Mouse (Mus musculus) liver, embryonic 13.5 days (tissue): ENCODE results near the gene Cd3g. TPM values are rescaled to one million over a fixed set of nuclear protein-coding genes. Genes with fewer than 3 reads are reported as not detected.

Experiments
- ATAC-seq: fragments of 200-750 bp; cut with Nextera tagmentation; 2 replicates; pipeline ENCODE4 v1.8.0; 2017; ENCODE audit warnings: low read depth, mild to moderate bottlenecking, moderate number of reproducible peaks, moderate library complexity
- DNase-seq: peaks from one replicate; pipeline ENCODE4 v3.0.0; 2022
- H3K27ac ChIP-seq: fragments of 300-500 bp; sonication (generic); 2 replicates; pipeline ENCODE4 v1.5.1; 2015; ENCODE audit warnings: moderate library complexity, mild to moderate bottlenecking, inconsistent platforms
- H3K27me3 ChIP-seq: fragments of 300-500 bp; sonication (generic); 2 replicates; pipeline ENCODE4 v1.6.1; 2015; ENCODE audit warnings: mild to moderate bottlenecking, inconsistent platforms
- H3K36me3 ChIP-seq: fragments of 300-500 bp; sonication (generic); 2 replicates; pipeline ENCODE4 v1.6.1; 2015; ENCODE audit warnings: mild to moderate bottlenecking, inconsistent platforms
- H3K4me1 ChIP-seq: fragments of 300-500 bp; sonication (generic); replicated peaks from 2 replicates; pipeline ENCODE4 v1.6.1; 2015; ENCODE audit warnings: inconsistent platforms
- H3K4me2 ChIP-seq: fragments of 300-500 bp; sonication (generic); 2 replicates; pipeline ENCODE4 v1.6.1; 2015; ENCODE audit warnings: inconsistent platforms, mild to moderate bottlenecking, moderate library complexity
- H3K4me3 ChIP-seq: fragments of 300-500 bp; sonication (generic); replicated peaks from 2 replicates; pipeline ENCODE4 v1.5.1; 2015; ENCODE audit warnings: mild to moderate bottlenecking, inconsistent platforms
- H3K9ac ChIP-seq: fragments of 300-500 bp; sonication (generic); 2 replicates; pipeline ENCODE4 v1.6.1; 2015; ENCODE audit warnings: mild to moderate bottlenecking, inconsistent platforms
- H3K9me3 ChIP-seq: fragments of 300-500 bp; sonication (generic); replicated peaks from 2 replicates; pipeline ENCODE4 v1.6.1; 2016; ENCODE audit warnings: inconsistent platforms
- WGBS: fragments of 180-500 bp; shearing (Covaris S2); methylation state at CpG from one replicate; pipeline ENCODE4 v1.1.7; 2015; ENCODE audit not compliant: insufficient replicate concordance; 5-methylcytosine and 5-hydroxymethylcytosine counted together
- polyA plus RNA-seq: library from polyadenylated mRNA; unstranded; fragments of >200 nt; fragmentation: Nextera tagmentation; extraction: Ambion mirVana; gene quantifications from 2 replicates; pipeline ENCODE4 v1.2.1, GENCODE M21; 2015

The Cd3g gene
- polyA plus RNA-seq, 1 experiment from 2014 or later = 0.18 TPM

DNA sequence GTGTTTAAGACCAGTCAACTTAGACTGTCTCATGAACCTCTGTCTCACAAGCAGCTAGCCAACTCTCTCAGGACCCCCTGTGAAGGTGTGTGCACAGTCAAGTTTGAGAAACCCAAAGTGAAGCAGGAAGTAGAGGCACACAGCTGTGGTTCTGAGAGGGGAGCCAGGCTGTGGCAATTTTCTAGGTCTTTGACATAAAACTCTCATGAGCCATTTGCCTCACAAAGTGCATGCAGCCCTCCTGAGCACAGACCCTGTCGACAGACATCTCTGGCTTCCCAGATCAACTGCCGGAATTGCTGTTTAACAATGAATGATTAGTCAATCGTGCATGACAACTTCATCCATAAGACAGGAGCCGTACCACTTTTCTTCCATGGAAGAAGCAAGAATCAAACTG lies 28.1 kb upstream of the Cd3g start:
- Histone ChIP-seq H3K27ac (no peak overlapping the region), H3K4me3 (no peak overlapping the region), H3K27me3 (peaks cover 11% of the 10 kb centered on the region), H3K4me1 (no peaks in the 10 kb centered on the region), H3K36me3 (no peaks in the 10 kb centered on the region), H3K9me3 (no peaks in the 10 kb centered on the region), H3K4me2 (no peak overlapping the region), H3K9ac (no peak overlapping the region)
- no peak for DNase-seq
- no peak for ATAC-seq
- WGBS = 70% methylated on average over 4 of the region's 4 CpGs

- Histone ChIP-seq H3K27ac (no peak overlapping the region), H3K9me3 (no peaks in the 10 kb centered on the region), H3K36me3 (no peaks in the 10 kb centered on the region), H3K27me3 (peaks cover 13% of the 10 kb centered on the region), H3K4me2 (no peak overlapping the region), H3K9ac (no peak overlapping the region), H3K4me3 (no peak overlapping the region), H3K4me1 (no peaks in the 10 kb centered on the region)
- 63% methylated on average over 12 of the region's 12 CpGs for WGBS
- DNase-seq (no peak), ATAC-seq (no peak)
Observed at GRCm38 (mm10) chr9:45007404-45007803, 27.2 kb upstream of the Cd3g start.

GRCm38 (mm10) chr9:45000249-45000648 lies 20.0 kb upstream of the Cd3g start:
- H3K4me1 ChIP-seq = no peaks in the 10 kb centered on the region
- no peaks in the 10 kb centered on the region for H3K36me3 ChIP-seq
- no peak for DNase-seq
- peaks cover 19% of the 10 kb centered on the region for H3K27me3 ChIP-seq
- no peak overlapping the region for H3K4me3 ChIP-seq
- H3K9me3 ChIP-seq = no peaks in the 10 kb centered on the region
- H3K4me2 ChIP-seq = no peak overlapping the region
- 70% methylated on average over 3 of the region's 3 CpGs for WGBS
- ATAC-seq = no peak
- H3K27ac ChIP-seq = no peak overlapping the region
- no peak overlapping the region for H3K9ac ChIP-seq

- ATAC-seq (no peak), DNase-seq (no peak)
- Histone ChIP-seq H3K4me3 (no peak overlapping the region), H3K27ac (no peak overlapping the region), H3K4me2 (no peak overlapping the region), H3K27me3 (peaks cover 14% of the 10 kb centered on the region), H3K36me3 (no peaks in the 10 kb centered on the region), H3K9ac (no peak overlapping the region), H3K9me3 (no peaks in the 10 kb centered on the region), H3K4me1 (no peaks in the 10 kb centered on the region)
- 67% methylated on average over 5 of the region's 5 CpGs for WGBS
Observed at GRCm38 (mm10) chr9:44999776-45000175, 19.5 kb upstream of the Cd3g start.

GRCm38 (mm10) chr9:44999171-44999570 lies 18.9 kb upstream of the Cd3g start:
- Histone ChIP-seq H3K4me3 (no peak overlapping the region), H3K9me3 (no peaks in the 10 kb centered on the region), H3K36me3 (no peaks in the 10 kb centered on the region), H3K4me2 (no peak overlapping the region), H3K27me3 (peaks cover 14% of the 10 kb centered on the region), H3K9ac (no peak overlapping the region), H3K4me1 (no peaks in the 10 kb centered on the region), H3K27ac (no peak overlapping the region)
- ATAC-seq = no peak
- no peak for DNase-seq
- 53% methylated on average over 6 of the region's 6 CpGs for WGBS

- H3K4me2 ChIP-seq = no peak overlapping the region
Observed at GRCm38 (mm10) chr9:44998138-44998537, 17.9 kb upstream of the Cd3g start.

DNA sequence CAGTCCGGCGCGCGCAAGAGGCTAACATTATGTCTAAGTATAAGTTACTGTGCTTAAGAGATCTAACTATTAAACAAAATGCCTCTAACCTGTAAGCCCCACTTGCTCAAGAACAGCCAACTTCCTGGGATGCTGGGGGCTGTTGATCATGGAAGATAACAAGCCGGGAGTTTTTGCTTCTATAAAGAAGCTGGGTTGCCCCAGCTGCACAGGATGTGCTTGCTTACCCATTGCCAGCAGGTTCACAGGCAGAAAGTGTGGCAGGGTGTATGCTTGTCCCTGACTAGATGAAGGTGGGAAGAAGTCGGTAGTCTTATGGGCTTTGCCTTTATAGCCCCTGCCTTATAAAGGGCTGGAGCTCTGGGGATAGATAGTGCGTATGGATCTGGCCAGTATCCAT lies 16.4 kb upstream of the Cd3g start:
- ATAC-seq (no peak), DNase-seq (no peak)
- H3K27ac ChIP-seq = no peak overlapping the region
- no peak overlapping the region for H3K9ac ChIP-seq
- H3K36me3 ChIP-seq = no peaks in the 10 kb centered on the region
- no peak overlapping the region for H3K4me3 ChIP-seq
- H3K4me1 ChIP-seq = no peaks in the 10 kb centered on the region
- no peak overlapping the region for H3K4me2 ChIP-seq
- H3K9me3 ChIP-seq = no peaks in the 10 kb centered on the region
- 77% methylated on average over 7 of the region's 7 CpGs for WGBS
- H3K27me3 ChIP-seq = peaks cover 12% of the 10 kb centered on the region

More at GRCm38 (mm10) chr9:44998138-44998537, 17.9 kb upstream of the Cd3g start:
- no peak for DNase-seq
- Histone ChIP-seq H3K27me3 (peaks cover 14% of the 10 kb centered on the region), H3K4me3 (no peak overlapping the region), H3K9me3 (no peaks in the 10 kb centered on the region), H3K9ac (no peak overlapping the region), H3K4me1 (no peaks in the 10 kb centered on the region), H3K27ac (no peak overlapping the region), H3K36me3 (no peaks in the 10 kb centered on the region)
- WGBS = 45% methylated on average over 11 of the region's 11 CpGs
- no peak for ATAC-seq

DNA sequence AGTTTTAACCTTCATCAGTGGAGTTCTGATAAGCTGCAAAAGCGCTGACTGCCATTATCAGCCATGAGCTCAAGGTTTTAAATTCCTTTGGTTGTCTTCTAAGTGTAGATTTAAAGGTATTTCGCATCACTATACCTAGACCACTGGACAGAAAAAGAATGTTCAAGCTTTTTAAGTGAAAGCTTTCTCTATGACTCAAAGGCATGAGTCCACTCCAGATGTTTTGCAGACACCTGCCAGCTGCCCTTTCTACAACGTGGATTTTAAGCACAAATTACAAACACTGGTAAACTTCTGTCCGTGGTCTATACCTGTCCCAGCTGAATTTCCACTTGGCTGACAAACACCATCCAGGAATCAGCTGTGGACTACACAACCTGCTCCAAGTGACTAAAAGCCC lies 14.7 kb upstream of the Cd3g start:
- Histone ChIP-seq H3K36me3 (no peaks in the 10 kb centered on the region), H3K9me3 (no peaks in the 10 kb centered on the region), H3K4me2 (no peak overlapping the region), H3K4me1 (no peaks in the 10 kb centered on the region), H3K27me3 (peaks cover 6% of the 10 kb centered on the region; the same call in 1 of the 2 replicates), H3K9ac (no peak overlapping the region), H3K27ac (no peak overlapping the region), H3K4me3 (no peak overlapping the region)
- 56% methylated on average over 4 of the region's 4 CpGs for WGBS
- no peak for DNase-seq
- ATAC-seq = no peak

DNA sequence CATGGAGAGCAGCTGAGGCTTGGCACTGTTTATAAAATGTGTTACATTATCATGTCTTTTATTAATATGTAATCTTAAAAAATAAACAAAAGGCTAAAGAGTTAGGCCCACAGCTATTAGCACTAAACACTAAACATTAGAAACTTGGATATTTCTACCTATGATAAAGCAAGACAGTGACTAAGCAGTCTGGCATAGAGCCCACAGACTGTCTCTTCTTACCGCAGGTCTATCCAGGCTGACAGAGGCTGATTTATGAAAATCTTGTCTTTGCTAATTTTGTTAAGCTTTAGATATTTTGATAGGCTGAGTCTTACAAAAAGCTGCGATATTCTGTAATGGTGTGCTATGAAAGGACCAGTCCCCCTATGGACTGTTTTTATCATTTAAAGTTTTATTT lies 13.0 kb upstream of the Cd3g start:
- no peaks in the 10 kb centered on the region for H3K4me1 ChIP-seq
- no peak overlapping the region for H3K27ac ChIP-seq
- no peaks in the 10 kb centered on the region for H3K36me3 ChIP-seq
- no peak overlapping the region for H3K4me2 ChIP-seq
- DNase-seq (no peak), ATAC-seq (no peak)
- no peaks in the 10 kb centered on the region for H3K9me3 ChIP-seq
- no peak overlapping the region for H3K4me3 ChIP-seq
- WGBS = 76% methylated on average over 2 of the region's 2 CpGs
- peaks cover 3% of the 10 kb centered on the region; the same call in 1 of the 2 replicates for H3K27me3 ChIP-seq
- H3K9ac ChIP-seq = no peak overlapping the region

DNA sequence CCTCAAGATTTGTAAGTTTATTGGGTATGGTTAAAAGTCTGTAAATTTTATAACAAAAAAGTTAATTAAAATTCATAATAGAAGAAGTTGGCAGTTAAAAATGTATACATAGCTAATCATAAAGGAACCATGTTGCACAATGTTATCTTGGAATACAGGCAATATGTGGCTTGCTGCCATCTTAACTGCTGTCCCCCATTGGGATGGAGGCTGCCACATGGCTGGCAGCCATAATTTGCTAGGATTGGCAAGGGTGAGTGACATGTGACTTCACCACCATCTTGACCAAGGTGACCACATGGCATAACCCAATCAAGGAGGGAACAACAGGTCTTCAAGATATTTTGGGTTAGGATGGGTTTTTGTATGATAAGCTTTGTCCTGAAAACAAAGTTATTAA lies 12.0 kb upstream of the Cd3g start:
- no peaks in the 10 kb centered on the region for H3K9me3 ChIP-seq
- no peaks in the 10 kb centered on the region for H3K27me3 ChIP-seq
- no peak overlapping the region for H3K9ac ChIP-seq
- no peaks in the 10 kb centered on the region for H3K36me3 ChIP-seq
- H3K4me3 ChIP-seq = no peak overlapping the region
- H3K4me2 ChIP-seq = no peak overlapping the region
- H3K27ac ChIP-seq = no peak overlapping the region
- ATAC-seq (no peak), DNase-seq (no peak)
- H3K4me1 ChIP-seq = no peaks in the 10 kb centered on the region

- Histone ChIP-seq H3K9ac (no peak overlapping the region), H3K36me3 (no peaks in the 10 kb centered on the region), H3K4me1 (no peaks in the 10 kb centered on the region), H3K4me3 (no peak overlapping the region), H3K9me3 (no peaks in the 10 kb centered on the region), H3K4me2 (no peak overlapping the region), H3K27ac (no peak overlapping the region), H3K27me3 (no peaks in the 10 kb centered on the region)
- WGBS = 63% methylated on average over 2 of the region's 2 CpGs
- ATAC-seq = no peak
- no peak for DNase-seq
Observed at GRCm38 (mm10) chr9:44991821-44992220, 11.6 kb upstream of the Cd3g start.

DNA sequence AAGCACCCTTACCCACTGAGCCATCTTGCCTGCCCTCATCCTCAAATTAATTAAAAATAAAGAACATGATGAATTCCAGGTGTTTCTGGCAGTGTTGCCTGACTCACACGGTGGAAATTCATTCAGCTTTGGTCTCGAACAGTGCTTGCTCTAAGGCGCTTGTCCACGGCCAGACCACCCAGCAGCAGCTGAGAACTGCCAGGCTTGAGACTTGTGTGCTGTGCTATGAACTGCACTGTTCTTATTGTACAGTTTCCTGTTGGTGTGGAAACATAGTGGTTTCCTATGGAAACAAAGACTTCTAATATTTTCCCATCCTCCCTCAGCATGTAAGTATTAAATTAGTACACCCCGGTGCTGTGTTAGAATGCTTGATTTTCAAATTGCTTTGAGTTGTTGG lies 6.7 kb upstream of the Cd3g start:
- ATAC-seq = no peak
- Histone ChIP-seq H3K27me3 (no peaks in the 10 kb centered on the region), H3K36me3 (no peaks in the 10 kb centered on the region), H3K9ac (no peak overlapping the region), H3K27ac (no peak overlapping the region), H3K4me1 (no peaks in the 10 kb centered on the region), H3K4me2 (no peak overlapping the region), H3K4me3 (no peak overlapping the region), H3K9me3 (no peaks in the 10 kb centered on the region)
- no peak for DNase-seq
- WGBS = 40% methylated on average over 5 of the region's 5 CpGs
